Mouse (Mus musculus) stomach, postnatal 0 days (tissue): ENCODE results near the gene Ctsa.

Source experiments
- CTCF ChIP-seq: IDR thresholded peaks from 2 replicates; pipeline ENCODE4 v1.5.1; 2016; ENCODE audit warnings: antibody characterized with exemption, low read depth, mild to moderate bottlenecking, moderate library complexity
- EP300 ChIP-seq: optimal IDR thresholded peaks from 2 replicates; pipeline ENCODE3; 2016; ENCODE audit warnings: antibody characterized with exemption

DNA sequence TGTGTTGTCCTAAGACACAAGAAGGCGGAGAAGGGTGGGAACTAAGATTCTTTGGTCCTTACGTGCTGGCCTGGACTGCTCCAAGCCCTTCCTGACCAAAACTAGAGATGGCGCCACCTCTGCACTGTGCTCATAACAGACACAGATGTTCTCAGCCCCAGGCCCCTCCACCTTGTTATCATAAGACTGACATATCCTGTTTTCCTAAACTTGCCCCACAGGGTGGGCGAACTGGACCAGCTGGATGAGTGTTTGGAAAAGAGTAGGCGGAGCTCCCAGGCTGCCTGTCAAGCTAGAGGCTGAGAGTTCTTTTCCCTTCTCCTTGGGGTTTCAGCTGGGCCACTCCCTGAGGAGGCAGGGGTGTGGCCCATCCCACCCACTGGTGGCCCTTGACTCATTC lies 15.0 kb upstream of the Ctsa start:
- TF ChIP-seq EP300 (peak; percentile 71), CTCF (peak; percentile 31)
